Comparison of ENCODE assay signal across 21 mouse cellular contexts in genomic region chr7:84138731-84139130, GRCm38 (mm10). TPM values are rescaled to one million over a fixed set of nuclear protein-coding genes. Genes with fewer than 3 reads are reported as not detected.
DNase-seq lines count a peak whose midpoint lies in the region; ATAC-seq and TF ChIP-seq lines count a peak whose summit lies in the region.
"Had no signal": no experiment of that assay in that cellular context is flagged by ENCODE, and none has a peak within 500 bp of the region (broad histone marks: within the 10 kb centered on the region; RNA-seq: fewer than 3 reads in every experiment).

No protein-coding gene starts in this region.

- WGBS in heart, postnatal 0 days, result 38% methylated on average over 4 of the region's 4 CpGs

- intact Hi-C loops in heart, postnatal 36 days (cut with DNase I), result no loop called here
- intact Hi-C loops in left cerebral cortex, postnatal 36 days (cut with DNase I), result no loop called here

- H3K9me3 ChIP-seq in heart, postnatal 0 days (replicated peaks; ENCODE audit: control insufficient read depth, low read length), result no peaks in the 10 kb centered on the region
- H3K9me3 ChIP-seq: embryonic facial prominence, embryonic 15.5 days; forebrain, embryonic 10.5 days; kidney, embryonic 15.5 days; limb, embryonic 12.5 days; liver, embryonic 15.5 days; megakaryocyte, embryonic 14.5 days; midbrain, embryonic 15.5 days had no signal

- H3K4me1 ChIP-seq in heart, postnatal 0 days (ENCODE audit: control insufficient read depth, insufficient read depth), result peaks cover 84% of the 10 kb centered on the region

- TF ChIP-seq EP300 in heart, postnatal 0 days (IDR thresholded peaks at IDR 0.05; ENCODE audit: low read depth), result no peak

- no peak overlapping the region for H3K4me3 ChIP-seq in heart, postnatal 0 days (ENCODE audit: low read depth, low read length)
- H3K4me3 ChIP-seq: embryonic facial prominence, embryonic 15.5 days; forebrain, embryonic 10.5 days; kidney, embryonic 15.5 days; limb, embryonic 12.5 days; liver, embryonic 15.5 days; megakaryocyte, embryonic 14.5 days; midbrain, embryonic 15.5 days had no signal

- H3K36me3 ChIP-seq in heart, postnatal 0 days (replicated peaks; ENCODE audit: control insufficient read depth, insufficient read depth, low read length), result no peaks in the 10 kb centered on the region
- H3K36me3 ChIP-seq: embryonic facial prominence, embryonic 15.5 days; forebrain, embryonic 10.5 days; kidney, embryonic 15.5 days; limb, embryonic 12.5 days; liver, embryonic 15.5 days; midbrain, embryonic 15.5 days had no signal

- no peak for TF ChIP-seq CTCF in heart, postnatal 0 days (IDR thresholded peaks at IDR 0.05; ENCODE audit: low read depth)

- peak; percentile 36; the same call in 1 of the 2 replicates for ATAC-seq in heart, postnatal 0 days (ENCODE audit: insufficient read depth, low read depth)
- ATAC-seq: hindbrain, embryonic 16.5 days; midbrain, embryonic 15.5 days had no signal

- no peak overlapping the region for H3K27ac ChIP-seq in heart, postnatal 0 days (ENCODE audit: low read depth)
- H3K27ac ChIP-seq: embryonic facial prominence, embryonic 15.5 days; forebrain, embryonic 10.5 days; kidney, embryonic 15.5 days; limb, embryonic 12.5 days; liver, embryonic 15.5 days; midbrain, embryonic 15.5 days had no signal

- H3K9ac ChIP-seq in heart, postnatal 0 days (replicated peaks; ENCODE audit: low read depth, low read length), result no peak overlapping the region
- H3K9ac ChIP-seq: embryonic facial prominence, embryonic 15.5 days; kidney, embryonic 15.5 days; limb, embryonic 12.5 days; liver, embryonic 15.5 days; midbrain, embryonic 15.5 days had no signal

- peak; percentile 3 for DNase-seq in heart, postnatal 0 days (ENCODE audit: low spot score)
- no peak for DNase-seq in heart, postnatal 36 days
- peak; percentile 47 to 59 for DNase-seq in urinary bladder, postnatal 36 days (ENCODE audit: low spot score in 2 of 2)
- no peak for DNase-seq in urinary bladder, postnatal 10 days (ENCODE audit: low spot score)
- DNase-seq in lung, postnatal 10 days, result peak; percentile 43
- no peak for DNase-seq in thymus, postnatal 4 days
- no peak for DNase-seq in left cerebral cortex, postnatal 36 days (ENCODE audit: low spot score in 2 of 2)
- DNase-seq: adrenal gland, postnatal 25 days; cerebellum, adult 18-20 months; gastrocnemius, postnatal 25 days; right cerebral cortex, postnatal 4 days; thymus, adult 2 months had no signal

- H3K4me2 ChIP-seq in heart, postnatal 0 days (ENCODE audit: low read depth, low read length), result no peak overlapping the region
- H3K4me2 ChIP-seq: embryonic facial prominence, embryonic 15.5 days; kidney, embryonic 15.5 days; limb, embryonic 12.5 days; liver, embryonic 15.5 days; midbrain, embryonic 15.5 days had no signal

- H3K27me3 ChIP-seq in heart, postnatal 0 days (ENCODE audit: control insufficient read depth, insufficient read depth, low read length), result no peaks in the 10 kb centered on the region
- H3K27me3 ChIP-seq: embryonic facial prominence, embryonic 15.5 days; kidney, embryonic 15.5 days; limb, embryonic 12.5 days; liver, embryonic 15.5 days; megakaryocyte, embryonic 14.5 days; midbrain, embryonic 15.5 days had no signal

RNA-seq across cellular contexts. Expression of gene Abhd17c, which starts 13.0 kb away (rescaled TPM):
- 76.1 and 99.8 TPM in 2 replicates for total RNA-seq in heart, postnatal 0 days (2014; rRNA removed; ENCODE audit: low replicate concordance)
- 42.6 and 45.3 TPM in 2 replicates for polyA plus RNA-seq in heart, postnatal 0 days (2015; fragmentation: Nextera tagmentation; extraction: Ambion mirVana)
- 10 to 100 TPM; 27.9 to 28.0 TPM for total RNA-seq in heart, postnatal 36 days (2021)
- total RNA-seq in left cerebral cortex, postnatal 36 days (2021), result 10 to 100 TPM; 36.6 to 39.6 TPM

RNA-seq across cellular contexts. Expression of gene Cemip, which starts 52.4 kb away (rescaled TPM):
- 1.4 and 2.9 TPM in 2 replicates for total RNA-seq in heart, postnatal 0 days (2014; rRNA removed; ENCODE audit: low replicate concordance)
- polyA plus RNA-seq in heart, postnatal 0 days (2015; fragmentation: Nextera tagmentation; extraction: Ambion mirVana), result 0.23 and 0.37 TPM in 2 replicates
- under 1 TPM in 1 of 2 experiments, not detected in 1; 0.14 TPM for total RNA-seq in heart, postnatal 36 days (2021)
- total RNA-seq in left cerebral cortex, postnatal 36 days (2021), result 10 to 100 TPM; 14.5 to 18.7 TPM
- total RNA-seq: gastrocnemius, postnatal 25 days; neutrophil, adult 5-6 weeks had no signal

Comparison
In these comparisons a context has a peak if more than half of its experiments do, and no peak if none do; other contexts are left out.
1. DNase-seq: peak in heart, postnatal 0 days (single experiment), urinary bladder, postnatal 36 days (2 of 2) and lung, postnatal 10 days (single experiment); none in heart, postnatal 36 days (0 of 2), urinary bladder, postnatal 10 days (single experiment), thymus, postnatal 4 days (single experiment) and left cerebral cortex, postnatal 36 days (0 of 2).